Mouse (Mus musculus): Measurements from ENCODE around the gene Smyd2.

Smyd2 gene

DNA sequence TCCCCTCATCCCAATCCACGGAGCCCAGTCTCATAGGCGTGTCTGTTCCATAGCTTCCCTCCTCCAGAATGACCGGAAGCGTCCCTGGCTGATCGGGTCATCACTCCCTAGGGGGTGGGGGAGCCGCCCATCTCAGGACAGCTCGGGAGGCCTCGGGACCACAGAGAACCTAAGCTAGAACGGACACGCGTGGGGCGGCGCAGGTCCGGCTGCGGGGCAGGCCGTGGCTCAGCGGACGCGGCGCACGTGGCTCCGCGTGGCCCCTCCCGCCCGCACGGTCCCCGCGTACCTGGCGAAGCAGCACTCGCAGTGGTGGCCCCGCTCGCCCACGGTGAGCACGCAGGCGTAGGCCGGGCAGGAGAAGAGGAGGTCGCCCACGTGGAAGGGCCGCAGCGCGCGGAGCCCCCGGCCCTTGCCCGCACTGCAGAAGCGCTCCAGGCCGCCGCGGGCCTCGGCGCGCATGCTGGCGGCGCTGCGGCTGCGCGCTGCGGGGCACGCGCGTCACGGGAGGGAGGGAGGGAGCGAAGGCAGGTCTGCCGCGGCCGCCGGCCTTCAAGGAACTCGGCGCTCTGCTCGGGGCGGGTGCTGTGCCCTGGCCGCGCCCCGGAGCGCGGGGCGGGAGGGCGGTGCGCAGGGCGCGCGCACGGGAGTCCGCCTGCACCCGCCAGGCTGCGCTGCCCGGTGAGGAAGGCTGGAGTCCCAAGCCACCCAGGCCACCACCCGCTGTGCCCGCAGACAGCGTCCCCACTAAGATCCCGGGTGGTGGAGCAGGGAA, at the start of gene Smyd2:
TSS of gene Smyd2 (minus strand) at position 546 of the 775 bp plus-strand sequence.
- H3K4me3 ChIP-seq (replicated peaks; ENCODE audit: low read length): peak within 1 kb of the TSS; percentile 83
- TF ChIP-seq NANOG (IDR thresholded peaks at IDR 0.05; ENCODE audit: borderline replicate concordance, low read length) (no peak), CTCF (conservative IDR thresholded peaks at IDR 0.05; ENCODE audit: low read length) (no peak), POU5F1 (IDR thresholded peaks at IDR 0.05; ENCODE audit: borderline replicate concordance, low read length) (no peak)

GRCm38 (mm10) chr1:189970381-189970780, 48.2 kb upstream of the Smyd2 start:
- TF ChIP-seq POU5F1 (IDR thresholded peaks at IDR 0.05; ENCODE audit: borderline replicate concordance, low read length) (no peak), NANOG (IDR thresholded peaks at IDR 0.05; ENCODE audit: borderline replicate concordance, low read length) (no peak), CTCF (conservative IDR thresholded peaks at IDR 0.05; ENCODE audit: low read length) (no peak)
- Histone ChIP-seq H3K27me3 (ENCODE audit: insufficient read depth, low read length) (peaks cover 2% of the 10 kb centered on the region; the same call in 1 of the 2 replicates), H3K9me3 (ENCODE audit: low read length) (no peaks in the 10 kb centered on the region), H3K36me3 (ENCODE audit: insufficient read depth, low read length) (no peaks in the 10 kb centered on the region), H3K4me3 (replicated peaks; ENCODE audit: low read length) (no peak overlapping the region), H3K4me1 (replicated peaks; ENCODE audit: low read depth, low read length) (peaks cover 3% of the 10 kb centered on the region)

More for the DNA sequence above, at the start of gene Smyd2:
- Histone ChIP-seq H3K9me3 (ENCODE audit: low read length) (no peaks in the 10 kb centered on the region), H3K36me3 (ENCODE audit: insufficient read depth, low read length) (no peaks in the 10 kb centered on the region), H3K4me1 (replicated peaks; ENCODE audit: low read depth, low read length) (peaks cover 70% of the 10 kb centered on the region), H3K27me3 (ENCODE audit: insufficient read depth, low read length) (peaks cover 47% of the 10 kb centered on the region)

- Histone ChIP-seq H3K27me3 (ENCODE audit: insufficient read depth, low read length) (peaks cover 5% of the 10 kb centered on the region; the same call in 1 of the 2 replicates), H3K4me1 (replicated peaks; ENCODE audit: low read depth, low read length) (peaks cover 3% of the 10 kb centered on the region), H3K36me3 (ENCODE audit: insufficient read depth, low read length) (no peaks in the 10 kb centered on the region), H3K4me3 (replicated peaks; ENCODE audit: low read length) (no peak overlapping the region), H3K9me3 (ENCODE audit: low read length) (no peaks in the 10 kb centered on the region)
- no peak for TF ChIP-seq NANOG (IDR thresholded peaks at IDR 0.05; ENCODE audit: borderline replicate concordance, low read length)
- no peak for TF ChIP-seq CTCF (conservative IDR thresholded peaks at IDR 0.05; ENCODE audit: low read length)
- no peak for TF ChIP-seq POU5F1 (IDR thresholded peaks at IDR 0.05; ENCODE audit: borderline replicate concordance, low read length)
Observed at GRCm38 (mm10) chr1:189968027-189968426, 45.9 kb upstream of the Smyd2 start.

GRCm38 (mm10) chr1:189960481-189960880, 38.3 kb upstream of the Smyd2 start:
- H3K9me3 ChIP-seq (ENCODE audit: low read length): no peaks in the 10 kb centered on the region
- TF ChIP-seq CTCF (conservative IDR thresholded peaks at IDR 0.05; ENCODE audit: low read length) (no peak), NANOG (IDR thresholded peaks at IDR 0.05; ENCODE audit: borderline replicate concordance, low read length) (no peak), POU5F1 (IDR thresholded peaks at IDR 0.05; ENCODE audit: borderline replicate concordance, low read length) (no peak)

GRCm38 (mm10) chr1:189959802-189960201, 37.6 kb upstream of the Smyd2 start:
- Histone ChIP-seq H3K27me3 (ENCODE audit: insufficient read depth, low read length) (0 out of 2 replicates have a peak, but pooled peaks cover 3% of the 10 kb centered on the region), H3K4me1 (replicated peaks; ENCODE audit: low read depth, low read length) (no peaks in the 10 kb centered on the region), H3K36me3 (ENCODE audit: insufficient read depth, low read length) (no peaks in the 10 kb centered on the region), H3K4me3 (replicated peaks; ENCODE audit: low read length) (no peak overlapping the region), H3K9me3 (ENCODE audit: low read length) (no peaks in the 10 kb centered on the region)
- TF ChIP-seq NANOG (IDR thresholded peaks at IDR 0.05; ENCODE audit: borderline replicate concordance, low read length) (no peak), CTCF (conservative IDR thresholded peaks at IDR 0.05; ENCODE audit: low read length) (no peak), POU5F1 (IDR thresholded peaks at IDR 0.05; ENCODE audit: borderline replicate concordance, low read length) (no peak)

More at GRCm38 (mm10) chr1:189960481-189960880, 38.3 kb upstream of the Smyd2 start:
- H3K4me3 ChIP-seq (replicated peaks; ENCODE audit: low read length): no peak overlapping the region
- H3K36me3 ChIP-seq (ENCODE audit: insufficient read depth, low read length): no peaks in the 10 kb centered on the region
- H3K4me1 ChIP-seq (replicated peaks; ENCODE audit: low read depth, low read length): no peaks in the 10 kb centered on the region
- H3K27me3 ChIP-seq (ENCODE audit: insufficient read depth, low read length): 0 out of 2 replicates have a peak, but pooled peaks cover 3% of the 10 kb centered on the region

- Histone ChIP-seq H3K36me3 (ENCODE audit: insufficient read depth, low read length) (no peaks in the 10 kb centered on the region), H3K9me3 (ENCODE audit: low read length) (0 out of 2 replicates have a peak, but pooled peaks cover 3% of the 10 kb centered on the region), H3K4me1 (replicated peaks; ENCODE audit: low read depth, low read length) (no peaks in the 10 kb centered on the region), H3K27me3 (ENCODE audit: insufficient read depth, low read length) (no peaks in the 10 kb centered on the region), H3K4me3 (replicated peaks; ENCODE audit: low read length) (no peak overlapping the region)
- TF ChIP-seq NANOG (IDR thresholded peaks at IDR 0.05; ENCODE audit: borderline replicate concordance, low read length): no peak
- no peak for TF ChIP-seq POU5F1 (IDR thresholded peaks at IDR 0.05; ENCODE audit: borderline replicate concordance, low read length)
- no peak for TF ChIP-seq CTCF (conservative IDR thresholded peaks at IDR 0.05; ENCODE audit: low read length)
Observed at GRCm38 (mm10) chr1:189951861-189952260, 29.7 kb upstream of the Smyd2 start.

DNA sequence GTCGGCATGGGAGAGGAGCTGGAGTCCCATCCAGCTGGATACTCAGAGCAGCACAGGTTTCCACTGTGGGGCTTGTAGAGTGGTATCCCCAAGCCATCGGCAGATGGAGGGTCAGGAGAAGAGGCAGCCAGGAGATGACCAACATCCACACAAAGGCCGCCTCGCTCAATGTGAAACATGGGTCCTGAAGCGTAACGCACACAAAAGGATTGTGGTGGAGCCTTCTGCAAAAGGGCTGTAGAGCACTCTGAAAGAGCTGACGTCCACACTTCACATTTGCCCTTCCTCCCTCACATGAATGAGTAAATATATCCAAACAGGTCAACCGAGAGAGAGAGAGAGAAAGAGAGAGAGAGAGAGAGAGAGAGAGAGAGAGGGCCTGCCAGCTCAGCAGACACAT, 25.2 kb upstream of the Smyd2 start:
- Histone ChIP-seq H3K4me3 (replicated peaks; ENCODE audit: low read length) (no peak overlapping the region), H3K4me1 (replicated peaks; ENCODE audit: low read depth, low read length) (no peaks in the 10 kb centered on the region), H3K9me3 (ENCODE audit: low read length) (0 out of 2 replicates have a peak, but pooled peaks cover 3% of the 10 kb centered on the region), H3K27me3 (ENCODE audit: insufficient read depth, low read length) (no peaks in the 10 kb centered on the region), H3K36me3 (ENCODE audit: insufficient read depth, low read length) (no peaks in the 10 kb centered on the region)
- TF ChIP-seq CTCF (conservative IDR thresholded peaks at IDR 0.05; ENCODE audit: low read length) (no peak), POU5F1 (IDR thresholded peaks at IDR 0.05; ENCODE audit: borderline replicate concordance, low read length) (no peak), NANOG (IDR thresholded peaks at IDR 0.05; ENCODE audit: borderline replicate concordance, low read length) (no peak)

GRCm38 (mm10) chr1:189946126-189946525, 24.0 kb upstream of the Smyd2 start:
- Histone ChIP-seq H3K4me1 (replicated peaks; ENCODE audit: low read depth, low read length) (no peaks in the 10 kb centered on the region), H3K36me3 (ENCODE audit: insufficient read depth, low read length) (no peaks in the 10 kb centered on the region), H3K9me3 (ENCODE audit: low read length) (0 out of 2 replicates have a peak, but pooled peaks cover 3% of the 10 kb centered on the region), H3K27me3 (ENCODE audit: insufficient read depth, low read length) (no peaks in the 10 kb centered on the region), H3K4me3 (replicated peaks; ENCODE audit: low read length) (no peak overlapping the region)
- TF ChIP-seq NANOG (IDR thresholded peaks at IDR 0.05; ENCODE audit: borderline replicate concordance, low read length) (no peak), POU5F1 (IDR thresholded peaks at IDR 0.05; ENCODE audit: borderline replicate concordance, low read length) (no peak), CTCF (conservative IDR thresholded peaks at IDR 0.05; ENCODE audit: low read length) (no peak)
